Mouse (Mus musculus) C2C12 (cell line): ENCODE results near the gene Tle2. TPM values are rescaled to one million over a fixed set of nuclear protein-coding genes. Genes with fewer than 3 reads are reported as not detected.

Source experiments
- H3K27me3 ChIP-seq: one replicate; pipeline ENCODE4 v1.6.1; 2011; ENCODE audit not compliant: control insufficient read depth, insufficient read depth, insufficient read length
- H3K36me3 ChIP-seq: one replicate; pipeline ENCODE4 v1.6.1; 2011; ENCODE audit not compliant: control insufficient read depth, insufficient read depth
- H3K4me3 ChIP-seq: one replicate; pipeline ENCODE4 v1.5.1; 2011; ENCODE audit warnings: mild to moderate bottlenecking, control low read depth; ENCODE audit not compliant: poor library complexity, insufficient read depth, severe bottlenecking
- H3K79me2 ChIP-seq: one replicate; pipeline ENCODE4 v1.6.1; 2011; ENCODE audit not compliant: control insufficient read depth, insufficient read depth
- H3K79me3 ChIP-seq: one replicate; pipeline ENCODE4 v1.6.1; 2011; ENCODE audit warnings: low read depth, control low read depth
- H3ac ChIP-seq: one replicate; pipeline ENCODE3; 2011; ENCODE audit warnings: low read depth; ENCODE audit not compliant: control insufficient read depth, insufficient read length
- CEBPB ChIP-seq: IDR thresholded peaks from one replicate; pipeline ENCODE4 v1.6.1; 2011; ENCODE audit warnings: low read depth, mild to moderate bottlenecking, control low read depth, moderate library complexity
- CTCF ChIP-seq: IDR thresholded peaks from one replicate; pipeline ENCODE4 v1.5.1; 2011; ENCODE audit not compliant: control insufficient read depth, insufficient read depth, insufficient read length
- FOSL1 ChIP-seq: IDR thresholded peaks from one replicate; pipeline ENCODE4 v1.8.0; 2011; ENCODE audit warnings: mild to moderate bottlenecking, low read length; ENCODE audit not compliant: poor library complexity, insufficient read depth, severe bottlenecking
- MAX ChIP-seq: IDR thresholded peaks from one replicate; pipeline ENCODE4 v1.6.1; 2011; ENCODE audit warnings: mild to moderate bottlenecking, control low read depth
- MYOD1 ChIP-seq: IDR thresholded peaks from one replicate; pipeline ENCODE4 v1.6.1; 2011; ENCODE audit warnings: low read depth; ENCODE audit not compliant: control insufficient read depth, insufficient read length
- MYOG ChIP-seq: IDR thresholded peaks from one replicate; pipeline ENCODE4 v1.6.1; 2011; ENCODE audit not compliant: control insufficient read depth, insufficient read length; ENCODE audit errors: extremely low read depth
- USF1 ChIP-seq: IDR thresholded peaks from one replicate; pipeline ENCODE4 v1.6.1; 2011; ENCODE audit warnings: low read depth, mild to moderate bottlenecking, control low read depth, moderate library complexity
- polyA plus RNA-seq: library from polyadenylated mRNA; unstranded; fragments of >200 nt; fragmentation: generic; extraction: Trizol; gene quantifications from one replicate; pipeline ENCODE4 v1.2.1, GENCODE M21; 2012; ENCODE audit warnings: missing spikeins

The Tle2 gene
- polyA plus RNA-seq, 1 experiment: 7.1 TPM

DNA sequence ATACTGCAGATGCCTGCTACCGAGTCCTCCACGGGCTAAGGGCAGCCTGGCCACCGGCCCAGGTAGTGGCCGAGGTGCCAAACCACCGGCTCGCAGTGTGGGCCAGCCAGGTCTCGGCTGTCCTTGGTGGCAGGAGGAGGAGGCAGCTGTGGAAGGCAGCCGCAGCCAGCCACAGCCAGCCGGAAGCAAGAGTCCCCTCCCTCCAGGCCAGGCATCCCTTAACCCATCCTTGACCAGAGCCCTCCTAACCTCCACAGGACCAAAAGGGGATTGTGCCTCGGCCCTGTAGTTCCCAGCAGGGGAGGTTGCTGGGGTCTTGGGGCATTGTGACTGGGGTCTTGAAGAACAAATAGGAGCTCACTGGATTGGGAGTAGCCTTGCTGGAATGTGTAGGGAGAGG is 10.1 kb upstream of the Tle2 start:
- peaks cover 49% of the 10 kb centered on the region for H3K36me3 ChIP-seq

GRCm38 (mm10) chr10:81564734-81565133 is 9.6 kb upstream of the Tle2 start:
- H3ac ChIP-seq: no peak overlapping the region
- H3K79me2 ChIP-seq: peaks cover 47% of the 10 kb centered on the region
- H3K4me3 ChIP-seq: no peak overlapping the region
- H3K27me3 ChIP-seq: no peaks in the 10 kb centered on the region
- TF ChIP-seq MYOG: no peak
- no peak for TF ChIP-seq MAX
- peak; percentile 43 for TF ChIP-seq CTCF
- peaks cover 49% of the 10 kb centered on the region for H3K36me3 ChIP-seq
- H3K79me3 ChIP-seq: peaks cover 27% of the 10 kb centered on the region

More for the DNA sequence above, 10.1 kb upstream of the Tle2 start:
- Histone ChIP-seq H3ac (no peak overlapping the region), H3K79me2 (peaks cover 52% of the 10 kb centered on the region), H3K27me3 (no peaks in the 10 kb centered on the region), H3K79me3 (peaks cover 30% of the 10 kb centered on the region), H3K4me3 (no peak overlapping the region)
- TF ChIP-seq CTCF: no peak
- TF ChIP-seq MYOG: no peak
- TF ChIP-seq MAX: no peak
- no peak for TF ChIP-seq FOSL1
- TF ChIP-seq CEBPB: no peak
- TF ChIP-seq USF1: no peak
- no peak for TF ChIP-seq MYOD1

GRCm38 (mm10) chr10:81565257-81566228 is 8.8 kb upstream of the Tle2 start:
- no peak overlapping the region for H3ac ChIP-seq
- peaks cover 49% of the 10 kb centered on the region for H3K36me3 ChIP-seq
- no peaks in the 10 kb centered on the region for H3K27me3 ChIP-seq
- H3K79me2 ChIP-seq: peaks cover 39% of the 10 kb centered on the region
- TF ChIP-seq CTCF: no peak
- no peak for TF ChIP-seq MYOG
- TF ChIP-seq CEBPB: no peak
- TF ChIP-seq FOSL1: no peak
- TF ChIP-seq USF1: no peak
- no peak for TF ChIP-seq MYOD1
- TF ChIP-seq MAX: no peak
- H3K79me3 ChIP-seq: peaks cover 24% of the 10 kb centered on the region
- no peak overlapping the region for H3K4me3 ChIP-seq

DNA sequence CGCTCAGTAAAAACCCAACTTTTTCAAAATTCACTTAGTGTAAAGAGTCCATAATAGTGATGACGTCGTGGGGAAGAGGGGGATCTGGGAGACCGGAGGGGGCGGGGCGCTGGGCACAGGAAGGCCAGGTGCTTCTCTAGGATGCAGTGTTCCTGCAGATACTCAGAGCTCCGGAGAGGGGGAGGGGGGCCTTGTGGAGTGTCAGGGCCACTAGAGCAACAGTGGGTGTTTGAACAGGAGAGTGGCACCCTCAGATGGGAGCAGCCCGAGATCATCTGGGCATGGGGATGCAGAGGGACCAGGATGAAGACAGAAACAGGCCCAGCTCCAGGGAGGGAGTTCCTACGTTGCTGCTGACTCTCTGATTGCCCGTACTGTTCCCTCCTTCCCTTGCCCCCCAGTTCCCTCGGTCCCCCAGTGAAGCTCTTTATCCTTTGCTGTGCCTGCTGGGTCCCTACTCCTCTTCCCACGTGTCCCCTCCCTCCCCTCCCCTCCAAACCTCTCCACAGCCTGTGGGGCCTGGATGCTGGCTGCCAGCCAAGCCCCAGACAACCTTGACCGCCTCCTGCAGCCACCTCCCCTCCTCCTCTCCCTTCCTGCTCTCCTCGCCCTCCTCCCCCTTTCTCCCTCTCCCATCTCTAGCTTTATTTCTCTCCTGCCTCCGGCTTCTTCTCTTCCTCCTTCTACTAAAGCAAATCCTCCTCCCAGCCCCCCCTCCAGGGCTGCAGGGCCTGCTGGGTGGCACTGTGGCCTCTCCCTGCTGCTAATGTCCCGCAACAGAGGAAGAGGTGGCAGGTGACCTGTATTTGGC is 5.8 kb upstream of the Tle2 start:
- H3K4me3 ChIP-seq: no peak overlapping the region
- H3K79me2 ChIP-seq: peaks cover 9% of the 10 kb centered on the region
- H3K79me3 ChIP-seq: peaks cover 3% of the 10 kb centered on the region
- H3ac ChIP-seq: no peak overlapping the region
- TF ChIP-seq MAX (no peak), MYOG (no peak), CTCF (no peak), CEBPB (no peak), FOSL1 (no peak), MYOD1 (no peak), USF1 (no peak)
- no peaks in the 10 kb centered on the region for H3K27me3 ChIP-seq
- H3K36me3 ChIP-seq: peaks cover 28% of the 10 kb centered on the region

DNA sequence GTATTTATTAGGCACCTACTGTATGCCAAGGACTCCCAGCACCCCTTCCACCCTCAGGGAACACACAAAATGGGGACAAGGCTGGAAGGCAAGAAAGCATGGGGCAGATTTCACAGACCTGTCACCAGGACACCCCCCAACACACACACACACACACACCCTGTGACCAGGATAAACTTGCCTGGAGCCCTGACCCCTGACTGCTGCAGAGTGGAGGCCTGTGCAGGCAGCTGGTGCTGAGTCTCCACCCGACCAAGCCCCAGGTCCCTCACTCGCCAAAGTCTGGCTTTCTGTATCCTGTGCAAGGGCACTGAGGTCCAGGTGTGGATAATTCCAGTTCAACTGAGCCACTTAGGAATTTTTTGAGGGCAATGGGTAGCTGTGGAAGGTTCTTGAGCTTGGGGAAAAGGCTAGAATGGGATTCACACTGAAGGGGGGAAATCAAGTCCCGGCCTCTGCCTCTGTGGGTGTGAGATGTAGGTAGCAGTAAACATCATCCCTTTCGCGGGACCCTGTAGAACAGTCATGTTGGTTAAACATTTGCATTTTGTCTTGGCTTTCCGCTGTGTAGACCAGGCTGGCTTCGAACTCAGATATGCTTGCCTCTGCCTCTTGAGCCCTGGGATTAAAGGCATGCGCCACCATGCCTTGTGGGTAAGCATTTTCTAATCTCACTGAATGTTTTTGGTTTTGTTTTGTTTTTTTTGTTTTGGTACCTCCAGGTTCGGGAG is 4.7 kb upstream of the Tle2 start:
- Histone ChIP-seq H3K27me3 (no peaks in the 10 kb centered on the region), H3K79me3 (no peaks in the 10 kb centered on the region), H3ac (no peak overlapping the region), H3K4me3 (no peak overlapping the region), H3K79me2 (no peaks in the 10 kb centered on the region), H3K36me3 (peaks cover 23% of the 10 kb centered on the region)
- TF ChIP-seq USF1 (no peak), MYOD1 (no peak), MAX (no peak), MYOG (no peak), FOSL1 (no peak), CEBPB (no peak), CTCF (no peak)
